Mouse (Mus musculus) liver, adult 2 months (tissue): Measurements from ENCODE around the gene Muc20. TPM values are rescaled to one million over a fixed set of nuclear protein-coding genes. Genes with fewer than 3 reads are reported as not detected.

ENCODE experiments used
- DNase-seq: peaks from one replicate; pipeline ENCODE4 v3.0.0-alpha.2; 2011; ENCODE audit warnings: low read depth, low spot score; ENCODE audit errors: extremely low read depth
- H3K27ac ChIP-seq: fragments of 200-500 bp; replicated peaks from 2 replicates; pipeline ENCODE4 v1.5.1; 2012; ENCODE audit warnings: low read depth, mild to moderate bottlenecking, control low read depth, inconsistent platforms, low read length; ENCODE audit not compliant: insufficient read depth
- H3K27me3 ChIP-seq: fragments of 200-500 bp; 2 replicates; pipeline ENCODE4 v1.6.1; 2012; ENCODE audit warnings: mild to moderate bottlenecking, moderate library complexity, low read length, inconsistent platforms; ENCODE audit not compliant: control insufficient read depth, insufficient read depth
- H3K36me3 ChIP-seq: fragments of 200-500 bp; 2 replicates; pipeline ENCODE4 v1.6.1; 2012; ENCODE audit warnings: low read length, inconsistent platforms; ENCODE audit not compliant: control insufficient read depth, insufficient read depth
- H3K4me1 ChIP-seq: fragments of 200-500 bp; 2 replicates; pipeline ENCODE4 v1.6.1; 2011; ENCODE audit warnings: low read length; ENCODE audit not compliant: control insufficient read depth, insufficient read depth
- H3K4me3 ChIP-seq: fragments of 200-500 bp; 2 replicates; pipeline ENCODE4 v1.5.1; 2011; ENCODE audit warnings: low read depth, mild to moderate bottlenecking, control low read depth, low read length, moderate library complexity; ENCODE audit not compliant: insufficient read depth
- H3K79me2 ChIP-seq: fragments of 200-500 bp; 2 replicates; pipeline ENCODE4 v1.6.1; 2012; ENCODE audit warnings: inconsistent platforms, mild to moderate bottlenecking, low read length, moderate library complexity; ENCODE audit not compliant: control insufficient read depth, insufficient read depth
- H3K9ac ChIP-seq: fragments of 200-500 bp; 2 replicates; pipeline ENCODE4 v1.6.1; 2012; ENCODE audit warnings: low read depth, mild to moderate bottlenecking, control low read depth, inconsistent platforms, low read length
- CTCF ChIP-seq: fragments of 200-500 bp; IDR thresholded peaks from 2 replicates; pipeline ENCODE4 v1.5.1; 2011; ENCODE audit warnings: low read depth, low read length, control low read depth
- POLR2A ChIP-seq: fragments of 200-500 bp; IDR thresholded peaks from 2 replicates; pipeline ENCODE4 v1.6.1; 2011; ENCODE audit warnings: low read length, control low read depth; ENCODE audit not compliant: insufficient read depth; ENCODE audit errors: extremely low read depth
- WGBS: fragments of 180-500 bp; shearing (Covaris S2); methylation state at CpG from one replicate; pipeline ENCODE4 v1.1.7; 2018; 5-methylcytosine and 5-hydroxymethylcytosine counted together
- polyA plus RNA-seq: library from polyadenylated mRNA; depleted of rRNA; stranded (reverse); fragments of >200 nt; gene quantifications from 2 replicates; pipeline ENCODE4 v1.2.3, GENCODE M21; 2012; rRNA removed
- total RNA-seq: library from RNA; depleted of rRNA; stranded (reverse); fragments of >200 nt; gene quantifications from 2 replicates; pipeline ENCODE4 v1.2.3, GENCODE M21; 2014; rRNA removed

Gene Muc20
- total RNA-seq (not detected in 2 replicates), polyA plus RNA-seq (not detected in 2 replicates)

- Histone ChIP-seq H3K36me3 (no peaks in the 10 kb centered on the region), H3K4me3 (no peak within 1 kb of the TSS), H3K27me3 (no peaks in the 10 kb centered on the region), H3K79me2 (no peaks in the 10 kb centered on the region), H3K9ac (no peak within 1 kb of the TSS), H3K27ac (no peak within 1 kb of the TSS), H3K4me1 (no peaks in the 10 kb centered on the region)
- 82% methylated on average over 3 of the region's 3 CpGs for WGBS
- no peak for TF ChIP-seq POLR2A
- TF ChIP-seq CTCF, result no peak
- no peak for DNase-seq
Measured at GRCm38 (mm10) chr16:32797426-32797689, at the start of gene Muc20. Muc20 (minus strand) TSS chr16:32797435.

- H3K79me2 ChIP-seq, result no peaks in the 10 kb centered on the region
- H3K27ac ChIP-seq, result no peak overlapping the region
- no peak overlapping the region for H3K4me3 ChIP-seq
- H3K4me1 ChIP-seq, result no peaks in the 10 kb centered on the region
- no peak for DNase-seq
- TF ChIP-seq CTCF, result no peak
- TF ChIP-seq POLR2A, result no peak
- peaks cover 23% of the 10 kb centered on the region for H3K36me3 ChIP-seq
- H3K9ac ChIP-seq, result no peak overlapping the region
- 96% methylated on average over 4 of the region's 4 CpGs for WGBS
- H3K27me3 ChIP-seq, result no peaks in the 10 kb centered on the region
Measured at GRCm38 (mm10) chr16:32831501-32831900, 34.3 kb upstream of the Muc20 start.

GRCm38 (mm10) chr16:32829104-32829503, 31.9 kb upstream of the Muc20 start:
- H3K4me3 ChIP-seq, result no peak overlapping the region
- H3K27ac ChIP-seq, result no peak overlapping the region
- no peaks in the 10 kb centered on the region for H3K4me1 ChIP-seq
- no peak for DNase-seq
- H3K9ac ChIP-seq, result no peak overlapping the region
- H3K79me2 ChIP-seq, result no peaks in the 10 kb centered on the region
- 85% methylated on average over 11 of the region's 11 CpGs for WGBS
- H3K27me3 ChIP-seq, result no peaks in the 10 kb centered on the region
- TF ChIP-seq CTCF, result no peak
- TF ChIP-seq POLR2A, result no peak
- H3K36me3 ChIP-seq, result peaks cover 31% of the 10 kb centered on the region

- Histone ChIP-seq H3K27ac (no peak overlapping the region), H3K4me3 (no peak overlapping the region), H3K36me3 (peaks cover 29% of the 10 kb centered on the region), H3K27me3 (no peaks in the 10 kb centered on the region), H3K9ac (no peak overlapping the region), H3K4me1 (no peaks in the 10 kb centered on the region), H3K79me2 (no peaks in the 10 kb centered on the region)
- WGBS, result 92% methylated on average over 11 of the region's 11 CpGs
- no peak for DNase-seq
- no peak for TF ChIP-seq CTCF
- no peak for TF ChIP-seq POLR2A
Measured at GRCm38 (mm10) chr16:32826521-32826920, 29.3 kb upstream of the Muc20 start.

- Histone ChIP-seq H3K9ac (no peak overlapping the region), H3K4me3 (no peak overlapping the region), H3K27ac (no peak overlapping the region), H3K79me2 (no peaks in the 10 kb centered on the region), H3K4me1 (no peaks in the 10 kb centered on the region), H3K27me3 (no peaks in the 10 kb centered on the region), H3K36me3 (peaks cover 29% of the 10 kb centered on the region)
- TF ChIP-seq POLR2A, result no peak
- TF ChIP-seq CTCF, result no peak
- no peak for DNase-seq
- WGBS, result 89% methylated on average over 12 of the region's 12 CpGs
Measured at GRCm38 (mm10) chr16:32825380-32825779, 28.1 kb upstream of the Muc20 start.

- H3K27me3 ChIP-seq, result no peaks in the 10 kb centered on the region
- 0 out of 2 replicates have a peak, but pooled peaks cover under 1% of the 10 kb centered on the region for H3K4me1 ChIP-seq
- TF ChIP-seq POLR2A (no peak), CTCF (no peak)
- no peaks in the 10 kb centered on the region for H3K79me2 ChIP-seq
- WGBS, result 98% methylated on average over 13 of the region's 13 CpGs
- H3K9ac ChIP-seq, result no peak overlapping the region
- DNase-seq, result no peak
- no peak overlapping the region for H3K4me3 ChIP-seq
- peaks cover 29% of the 10 kb centered on the region for H3K36me3 ChIP-seq
- no peak overlapping the region for H3K27ac ChIP-seq
Measured at GRCm38 (mm10) chr16:32824061-32824460, 26.8 kb upstream of the Muc20 start.
